Comparison of ENCODE assay signal across 9 mouse cellular contexts in the genomic region with DNA sequence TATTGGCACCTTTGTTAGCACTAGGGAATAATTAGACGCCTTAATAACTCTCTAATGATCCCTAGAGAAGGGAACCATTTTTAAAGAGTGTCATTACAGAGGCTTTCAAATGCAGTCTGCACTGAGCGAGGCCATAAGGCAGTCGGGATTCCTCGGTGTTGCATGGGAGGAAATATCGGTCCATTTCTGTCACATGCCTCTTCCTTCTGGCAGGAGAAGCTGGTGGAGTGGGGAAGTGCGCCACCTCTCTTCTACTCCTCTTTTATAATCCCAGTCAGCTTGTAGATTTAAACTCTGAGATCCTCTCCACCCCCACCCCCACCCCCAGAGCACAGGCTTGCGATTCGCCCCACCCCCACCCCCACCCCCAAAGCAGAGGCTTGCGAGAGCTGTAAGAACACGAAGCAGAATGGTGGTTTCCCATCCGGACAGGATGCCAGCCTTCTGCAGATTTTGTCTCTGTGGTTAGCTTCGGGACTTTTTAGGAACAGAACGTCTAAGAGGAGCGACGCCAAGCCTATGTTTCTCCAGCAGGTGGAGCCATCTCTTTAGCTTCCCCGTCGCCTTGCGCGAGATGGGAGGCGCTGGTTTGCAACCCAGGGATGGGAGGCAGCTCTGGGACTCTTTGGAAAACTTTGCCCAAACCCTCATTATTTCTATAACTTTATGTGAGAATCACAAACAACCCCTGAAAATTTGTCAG. TPM values are rescaled to one million over a fixed set of nuclear protein-coding genes. Genes with fewer than 3 reads are reported as not detected.
DNase-seq lines count a peak whose midpoint lies in the region; ATAC-seq lines count a peak whose summit lies in the region.
"Had no signal": no experiment of that assay in that cellular context is flagged by ENCODE, and none has a peak within 500 bp of the region (broad histone marks: within the 10 kb centered on the region; RNA-seq: fewer than 3 reads in every experiment).

No protein-coding gene starts in this region.

- peak overlapping the region; percentile 38; the same call in 1 of the 2 replicates for H3K9ac ChIP-seq in forebrain, embryonic 12.5 days
- no peak overlapping the region for H3K9ac ChIP-seq in heart, embryonic 16.5 days (ENCODE audit: low read length)
- no peak overlapping the region for H3K9ac ChIP-seq in liver, embryonic 11.5 days (ENCODE audit: low read depth, low read length)
- H3K9ac ChIP-seq in neural tube, embryonic 11.5 days (ENCODE audit: low read length) = no peak overlapping the region

- peaks cover 8% of the 10 kb centered on the region; the same call in 1 of the 2 replicates for H3K4me1 ChIP-seq in forebrain, embryonic 12.5 days
- H3K4me1 ChIP-seq in heart, embryonic 16.5 days (ENCODE audit: control insufficient read depth, insufficient read depth, low read length) = no peaks in the 10 kb centered on the region
- no peaks in the 10 kb centered on the region for H3K4me1 ChIP-seq in liver, embryonic 11.5 days (replicated peaks; ENCODE audit: control insufficient read depth, insufficient read depth, low read length)
- no peaks in the 10 kb centered on the region for H3K4me1 ChIP-seq in neural tube, embryonic 11.5 days (ENCODE audit: control insufficient read depth, insufficient read depth, low read length)

- H3K27me3 ChIP-seq in forebrain, embryonic 12.5 days = peaks cover 52% of the 10 kb centered on the region
- peaks cover 32% of the 10 kb centered on the region for H3K27me3 ChIP-seq in heart, embryonic 16.5 days (ENCODE audit: control insufficient read depth, insufficient read depth, low read length)
- H3K27me3 ChIP-seq in liver, embryonic 11.5 days (replicated peaks; ENCODE audit: control insufficient read depth, insufficient read depth, low read length) = peaks cover 27% of the 10 kb centered on the region
- H3K27me3 ChIP-seq in neural tube, embryonic 11.5 days (ENCODE audit: control insufficient read depth, insufficient read depth, low read length) = peaks cover 11% of the 10 kb centered on the region

- ATAC-seq in forebrain, embryonic 12.5 days (ENCODE audit: low FRiP score) = peak; percentile 83
- ATAC-seq in heart, embryonic 16.5 days (replicated peaks; ENCODE audit: extremely low read depth, insufficient read depth, low FRiP score) = peak; percentile 67
- no peak; the same call in 1 of the 2 replicates for ATAC-seq in liver, embryonic 11.5 days (replicated peaks; ENCODE audit: low FRiP score)
- ATAC-seq in neural tube, embryonic 11.5 days (ENCODE audit: insufficient read depth, low FRiP score, low TSS enrichment) = peak; percentile 48; the same call in 1 of the 2 replicates

- no peaks in the 10 kb centered on the region for H3K9me3 ChIP-seq in forebrain, embryonic 12.5 days
- no peaks in the 10 kb centered on the region for H3K9me3 ChIP-seq in heart, embryonic 16.5 days (replicated peaks; ENCODE audit: control insufficient read depth, low read length)
- no peaks in the 10 kb centered on the region for H3K9me3 ChIP-seq in liver, embryonic 11.5 days (ENCODE audit: control insufficient read depth, low read length)
- H3K9me3 ChIP-seq in neural tube, embryonic 11.5 days (ENCODE audit: control insufficient read depth, low read length) = no peaks in the 10 kb centered on the region

- peak overlapping the region; percentile 35 for H3K4me3 ChIP-seq in forebrain, embryonic 12.5 days (replicated peaks)
- H3K4me3 ChIP-seq in heart, embryonic 16.5 days (ENCODE audit: low read length) = peak overlapping the region; percentile 32
- H3K4me3 ChIP-seq in liver, embryonic 11.5 days (ENCODE audit: low read depth, low read length) = no peak overlapping the region
- H3K4me3 ChIP-seq in neural tube, embryonic 11.5 days (ENCODE audit: low read depth, low read length) = no peak overlapping the region; the same call in 1 of the 2 replicates

- no peaks in the 10 kb centered on the region for H3K36me3 ChIP-seq in forebrain, embryonic 12.5 days (replicated peaks)
- no peaks in the 10 kb centered on the region for H3K36me3 ChIP-seq in heart, embryonic 16.5 days (ENCODE audit: control insufficient read depth, insufficient read depth)
- H3K36me3 ChIP-seq in liver, embryonic 11.5 days (ENCODE audit: control insufficient read depth, insufficient read depth, low read length) = no peaks in the 10 kb centered on the region
- no peaks in the 10 kb centered on the region for H3K36me3 ChIP-seq in neural tube, embryonic 11.5 days (ENCODE audit: control insufficient read depth, insufficient read depth, low read length)

- H3K4me2 ChIP-seq in forebrain, embryonic 12.5 days = peak overlapping the region; percentile 58
- peak overlapping the region; percentile 54 for H3K4me2 ChIP-seq in heart, embryonic 16.5 days (ENCODE audit: low read depth, low read length)
- peak overlapping the region; percentile 7; the same call in 1 of the 2 replicates for H3K4me2 ChIP-seq in liver, embryonic 11.5 days
- peak overlapping the region; percentile 37 for H3K4me2 ChIP-seq in neural tube, embryonic 11.5 days (ENCODE audit: low read depth)

- no peak overlapping the region for H3K27ac ChIP-seq in forebrain, embryonic 12.5 days
- no peak overlapping the region for H3K27ac ChIP-seq in heart, embryonic 16.5 days (ENCODE audit: low read length)
- no peak overlapping the region for H3K27ac ChIP-seq in liver, embryonic 11.5 days (ENCODE audit: low read depth, low read length)
- no peak overlapping the region for H3K27ac ChIP-seq in neural tube, embryonic 11.5 days (ENCODE audit: low read depth, low read length)

- peak; percentile 81 for DNase-seq in ES-CJ7 (ENCODE audit: low read depth, low spot score)
- peak; percentile 34 for DNase-seq in c-Kit-positive CD71-positive TER-119-negative erythroid progenitor cells, embryonic 14.5 days (ENCODE audit: low read depth)
- peak; percentile 75 for DNase-seq in kidney, postnatal 14 days
- DNase-seq in liver, embryonic 11.5 days (ENCODE audit: low spot score) = peak; percentile 50
- peak; percentile 82 for DNase-seq in neural tube, embryonic 11.5 days (ENCODE audit: low spot score)
- peak; percentile 43 for DNase-seq in thymus, postnatal 0 days (ENCODE audit: low spot score)

- WGBS in forebrain, embryonic 12.5 days = 1% methylated on average over 20 of the region's 20 CpGs
- 3% methylated on average over 20 of the region's 20 CpGs for WGBS in heart, embryonic 16.5 days
- 3% methylated on average over 20 of the region's 20 CpGs for WGBS in liver, embryonic 11.5 days
- under 1% methylated on average over 20 of the region's 20 CpGs for WGBS in neural tube, embryonic 11.5 days

RNA-seq across cellular contexts. Expression of gene Six2, which starts 23.3 kb away (rescaled TPM):
- polyA plus RNA-seq in forebrain, embryonic 12.5 days (2016; fragmentation: Nextera tagmentation; extraction: Ambion mirVana) = 6.9 and 9.5 TPM in 2 replicates
- polyA plus RNA-seq in heart, embryonic 16.5 days (2015; fragmentation: Nextera tagmentation; extraction: Ambion mirVana) = 0.62 and 1.0 TPM in 2 replicates
- 0.69 and 1.0 TPM in 2 replicates for polyA plus RNA-seq in liver, embryonic 11.5 days (2014; fragmentation: Nextera tagmentation; extraction: Ambion mirVana)
- 1.5 and 2.1 TPM in 2 replicates for polyA plus RNA-seq in neural tube, embryonic 11.5 days (2014; fragmentation: Nextera tagmentation; extraction: Ambion mirVana)
- polyA plus RNA-seq in thymus, postnatal 0 days (2015; fragmentation: Nextera tagmentation; extraction: Ambion mirVana) = 4.7 and 5.4 TPM in 2 replicates
- polyA plus RNA-seq: gonadal fat pad, adult 2 months had no signal

RNA-seq across cellular contexts. Expression of gene Six3, which starts 51.4 kb away (rescaled TPM):
- polyA plus RNA-seq in forebrain, embryonic 12.5 days (2016; fragmentation: Nextera tagmentation; extraction: Ambion mirVana) = 26.1 and 27.4 TPM in 2 replicates
- not detected in 2 replicates for polyA plus RNA-seq in heart, embryonic 16.5 days (2015; fragmentation: Nextera tagmentation; extraction: Ambion mirVana)
- polyA plus RNA-seq in liver, embryonic 11.5 days (2014; fragmentation: Nextera tagmentation; extraction: Ambion mirVana) = not detected in 2 replicates
- polyA plus RNA-seq in neural tube, embryonic 11.5 days (2014; fragmentation: Nextera tagmentation; extraction: Ambion mirVana) = 0.13 and 0.19 TPM in 2 replicates
- polyA plus RNA-seq in thymus, postnatal 0 days (2015; fragmentation: Nextera tagmentation; extraction: Ambion mirVana) = 0.07 TPM in 1 of 2 replicates, not detected in the other
- polyA plus RNA-seq: gonadal fat pad, adult 2 months had no signal

Comparison
In these comparisons a context has a peak if more than half of its experiments do, and no peak if none do; other contexts are left out.
1. H3K4me2 ChIP-seq: peak in every context shown above with its lines; median percentile 58 in forebrain, embryonic 12.5 days; 54 in heart, embryonic 16.5 days; 37 in neural tube, embryonic 11.5 days; 7 in liver, embryonic 11.5 days.
2. H3K4me3 ChIP-seq: peak in forebrain, embryonic 12.5 days (single experiment) and heart, embryonic 16.5 days (single experiment); none in liver, embryonic 11.5 days (single experiment) and neural tube, embryonic 11.5 days (single experiment).
3. RNA of gene Six3, which starts 51.4 kb away (polyA plus RNA-seq): 26.1 to 27.4 TPM in forebrain, embryonic 12.5 days; 0.13 to 0.19 TPM in neural tube, embryonic 11.5 days, 0.07 TPM in thymus, postnatal 0 days, not detected in heart, embryonic 16.5 days and not detected in liver, embryonic 11.5 days; every median in the first group is over 10 times any median in the second.
4. Peak in every context shown above with its lines, with median percentiles within 50 percentile points of each other: DNase-seq.